Mouse (Mus musculus) cerebellum, postnatal 25 days (tissue): ENCODE measurements at regions not wholly inside any gene's neighbourhood (a gene's known extent, or its start where the extent isn't known, plus 50 kb on each side); places are given as distances from the start of the nearest gene placed in this dataset.
A peak's percentile ranks its signal among the peaks of the same experiment; 100 is the strongest.

Experiments
- DNase-seq, 2 experiments: peaks; one replicate each; pipeline ENCODE4 v3.0.0; 2021; ENCODE audit warnings: mixed read lengths in 2 of 2

GRCm38 (mm10) chr6:100176914-100177560 is 110.2 kb downstream of the Rybp start:
- no peak for DNase-seq

GRCm38 (mm10) chr6:100170711-100171348 is 116.5 kb downstream of the Rybp start:
- peak; percentile 58 to 68 for DNase-seq

GRCm38 (mm10) chr6:100167321-100167720 is 120.0 kb downstream of the Rybp start:
- DNase-seq: no peak

- DNase-seq: no peak
Observed at GRCm38 (mm10) chr6:100165746-100166145, 121.5 kb downstream of the Rybp start.

- DNase-seq: no peak
Observed at GRCm38 (mm10) chr6:100164162-100164561, 123.1 kb downstream of the Rybp start.

- DNase-seq: peak in 1 of 2 experiments; percentile 28
Observed at GRCm38 (mm10) chr6:100163814-100164130, 123.5 kb downstream of the Rybp start.

GRCm38 (mm10) chr6:100162961-100163813 is 124.1 kb downstream of the Rybp start:
- peak; percentile 94 to 96 for DNase-seq

- DNase-seq: no peak
Observed at GRCm38 (mm10) chr6:100160670-100161069, 126.6 kb downstream of the Rybp start.

- DNase-seq: no peak
Observed at GRCm38 (mm10) chr6:100159817-100160216, 127.5 kb downstream of the Rybp start.

- no peak for DNase-seq
Observed at GRCm38 (mm10) chr6:100159246-100159645, 128.0 kb downstream of the Rybp start.

- peak in 1 of 2 experiments; percentile 26 for DNase-seq
Observed at GRCm38 (mm10) chr6:100157288-100157687, 130.0 kb downstream of the Rybp start.

- DNase-seq: no peak
Observed at GRCm38 (mm10) chr6:100156163-100156562, 131.1 kb downstream of the Rybp start.

- DNase-seq: no peak
Observed at GRCm38 (mm10) chr6:100155676-100156075, 131.6 kb downstream of the Rybp start.

- DNase-seq: no peak
Observed at GRCm38 (mm10) chr6:100151447-100151846, 135.8 kb downstream of the Rybp start.

- no peak for DNase-seq
Observed at GRCm38 (mm10) chr6:100150703-100151208, 136.5 kb downstream of the Rybp start.

- DNase-seq: peak; percentile 75 to 79
Observed at GRCm38 (mm10) chr6:100149458-100149852, 137.8 kb downstream of the Rybp start.

GRCm38 (mm10) chr6:100148751-100149457 is 138.4 kb downstream of the Rybp start:
- DNase-seq: no peak

- peak; percentile 35 to 57 for DNase-seq
Observed at GRCm38 (mm10) chr6:100146360-100146935, 140.8 kb downstream of the Rybp start.

- DNase-seq: no peak
Observed at GRCm38 (mm10) chr6:100145869-100146268, 141.4 kb downstream of the Rybp start.

GRCm38 (mm10) chr6:100144544-100145287 is 142.6 kb downstream of the Rybp start:
- DNase-seq: peak in 1 of 2 experiments; percentile 23

GRCm38 (mm10) chr6:100143586-100144301 is 143.5 kb downstream of the Rybp start:
- DNase-seq: peak; percentile 81 to 85
